Comparison of ENCODE assay signal across 33 mouse cellular contexts in genomic region chr17:85591976-85592375, GRCm38 (mm10). TPM values are rescaled to one million over a fixed set of nuclear protein-coding genes. Genes with fewer than 3 reads are reported as not detected.
"Had no signal": no experiment of that assay in that cellular context is flagged by ENCODE, and none has a peak within 500 bp of the region (broad histone marks: within the 10 kb centered on the region; RNA-seq: fewer than 3 reads in every experiment).

No protein-coding gene starts in this region.

- H3K9ac ChIP-seq: heart, embryonic 13.5 days; heart, embryonic 15.5 days; hindbrain, embryonic 13.5 days; hindbrain, embryonic 15.5 days; limb, embryonic 12.5 days; liver, embryonic 13.5 days; liver, embryonic 15.5 days; liver, postnatal 0 days had no signal

- H3K4me1 ChIP-seq: heart, embryonic 13.5 days; heart, embryonic 15.5 days; hindbrain, embryonic 13.5 days; hindbrain, embryonic 15.5 days; limb, embryonic 10.5 days; limb, embryonic 12.5 days; liver, embryonic 13.5 days; liver, embryonic 15.5 days had no signal

- H3K4me2 ChIP-seq: heart, embryonic 11.5 days; heart, embryonic 13.5 days; heart, embryonic 15.5 days; hindbrain, embryonic 13.5 days; hindbrain, embryonic 15.5 days; limb, embryonic 12.5 days; liver, embryonic 11.5 days; liver, embryonic 13.5 days; liver, embryonic 15.5 days had no signal

- H3K36me3 ChIP-seq: heart, embryonic 13.5 days; heart, embryonic 15.5 days; hindbrain, embryonic 13.5 days; hindbrain, embryonic 15.5 days; limb, embryonic 10.5 days; limb, embryonic 12.5 days; liver, embryonic 13.5 days; liver, embryonic 15.5 days had no signal

- H3K27ac ChIP-seq: heart, adult 2 months; heart, embryonic 13.5 days; heart, embryonic 15.5 days; hindbrain, embryonic 13.5 days; hindbrain, embryonic 15.5 days; hindbrain, postnatal 0 days; layer of hippocampus, adult 2 months; left cerebral cortex, adult 2 months; limb, embryonic 10.5 days; limb, embryonic 12.5 days; liver, embryonic 13.5 days; liver, embryonic 15.5 days had no signal

- DNase-seq: gastrocnemius, postnatal 14 days; gastrocnemius, postnatal 36 days; heart, adult 11 months; heart, adult 2 months; heart, postnatal 14 days; heart, postnatal 36 days; kidney, adult 18-20 months; kidney, adult 8-10 months; kidney, postnatal 10 days; kidney, postnatal 4 days; liver; liver, embryonic 13.5 days; liver, postnatal 0 days had no signal

- H3K4me3 ChIP-seq: heart, adult 2 months; heart, embryonic 13.5 days; heart, embryonic 15.5 days; hindbrain, embryonic 13.5 days; hindbrain, embryonic 15.5 days; layer of hippocampus, adult 2 months; left cerebral cortex, adult 2 months; limb, embryonic 10.5 days; limb, embryonic 12.5 days; liver, embryonic 13.5 days; liver, embryonic 15.5 days had no signal

- ATAC-seq: hindbrain, postnatal 0 days; intestine, postnatal 0 days; liver, postnatal 0 days had no signal

- H3K9me3 ChIP-seq: heart, embryonic 15.5 days; hindbrain, embryonic 13.5 days; hindbrain, embryonic 15.5 days; limb, embryonic 10.5 days; liver, embryonic 13.5 days; liver, embryonic 15.5 days had no signal

RNA-seq across cellular contexts. Expression of gene Six3, which starts 21.4 kb away (rescaled TPM):
- total RNA-seq: gastrocnemius, adult 8-10 months; gastrocnemius, postnatal 14 days; gastrocnemius, postnatal 36 days; heart, adult 2 months; heart, postnatal 14 days; heart, postnatal 36 days; hematopoietic stem cell, adult 5-6 weeks had no signal
- polyA plus RNA-seq: gonadal fat pad, adult 2 months; heart, embryonic 11.5 days; heart, embryonic 13.5 days; heart, embryonic 15.5 days; heart, postnatal 0 days; intestine, embryonic 14.5 days; intestine, postnatal 0 days; kidney, embryonic 14.5 days; kidney, embryonic 16.5 days; limb, embryonic 10.5 days; limb, embryonic 12.5 days; liver, embryonic 11.5 days; liver, embryonic 13.5 days; liver, embryonic 15.5 days; liver, postnatal 0 days had no signal
